Mouse (Mus musculus) kidney, adult 2 months (tissue): ENCODE measurements around the gene B3gnt8.

ENCODE experiments used
- CTCF ChIP-seq: fragments of 200-500 bp; conservative IDR thresholded peaks from 2 replicates; pipeline ENCODE4 v1.5.1; 2011; ENCODE audit warnings: low read depth, mild to moderate bottlenecking, control low read depth, low read length, moderate library complexity, mixed read lengths; ENCODE audit not compliant: insufficient read depth, insufficient read length
- POLR2A ChIP-seq: fragments of 200-500 bp; IDR thresholded peaks from one replicate; pipeline ENCODE4 v1.6.1; 2011; ENCODE audit warnings: low read depth, low read length, control low read depth

DNA sequence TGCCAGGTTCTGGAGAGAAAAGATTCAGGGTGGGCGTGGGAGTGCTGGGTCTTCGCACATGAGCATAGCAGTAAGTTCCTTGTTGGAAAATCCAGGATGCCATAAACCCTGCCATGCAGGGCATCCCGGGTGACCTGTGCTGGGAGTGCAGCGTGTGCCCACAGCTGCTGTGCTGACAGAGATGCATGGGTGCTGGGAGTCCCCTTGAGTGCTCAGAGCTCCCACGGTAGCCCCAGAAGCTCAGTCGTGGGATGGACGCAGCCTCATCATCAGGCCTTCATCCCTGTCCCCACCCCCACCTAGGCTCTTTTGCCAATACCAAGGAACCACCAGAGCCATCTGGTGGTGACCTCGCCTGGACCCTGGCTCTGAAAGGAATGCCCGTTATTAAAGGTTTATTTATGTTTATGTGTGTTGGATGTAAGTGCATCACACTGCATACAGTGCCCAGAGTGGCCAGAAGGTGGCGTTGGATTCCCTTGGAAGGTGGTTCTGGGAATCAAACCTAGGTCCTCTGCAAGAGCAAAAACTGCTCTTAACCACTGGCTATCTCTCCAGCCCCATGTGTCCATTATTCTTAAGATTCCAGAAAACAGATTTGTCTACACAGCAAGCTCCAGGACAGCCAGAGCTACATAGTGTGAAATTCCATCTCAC is 732 bp upstream of the B3gnt8 start:
- TF ChIP-seq POLR2A, result no peak
- TF ChIP-seq CTCF, result peak; percentile 66
